Mouse (Mus musculus) kidney, postnatal 10 days (tissue): ENCODE data around the gene Pip5kl1.

ENCODE experiments used
- DNase-seq: peaks from one replicate; pipeline ENCODE4 v3.0.0; 2021; ENCODE audit warnings: mixed read lengths

Pip5kl1 gene

GRCm38 (mm10) chr2:32547964-32548739, 26.4 kb upstream of the Pip5kl1 start:
- DNase-seq: peak; percentile 66

DNA sequence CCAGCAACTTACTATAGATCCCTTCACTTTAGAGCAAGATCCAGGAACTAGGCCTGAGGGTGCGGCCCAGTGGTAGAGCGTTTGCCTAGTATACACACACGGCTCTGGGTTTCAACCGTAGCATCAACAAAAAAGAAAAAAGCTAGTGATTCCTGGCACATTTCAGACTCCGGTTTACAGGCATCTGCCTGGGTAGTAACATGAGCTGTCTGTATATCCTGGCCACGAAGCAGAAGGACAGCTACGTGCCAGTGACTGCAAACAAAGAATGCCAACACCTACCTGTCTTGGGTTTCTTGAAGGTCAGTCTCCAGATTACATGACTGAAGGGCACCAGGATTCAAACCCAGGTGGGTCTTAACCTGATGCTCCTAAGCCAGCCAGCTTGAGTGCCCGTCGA, 25.4 kb upstream of the Pip5kl1 start:
- no peak for DNase-seq

- peak; percentile 55 for DNase-seq
These were observed 24.8 kb upstream of the Pip5kl1 start for GRCm38 (mm10) chr2:32549764-32550163.

- no peak for DNase-seq
These were observed 23.4 kb upstream of the Pip5kl1 start for GRCm38 (mm10) chr2:32551236-32551635.

- no peak for DNase-seq
These were observed 20.9 kb upstream of the Pip5kl1 start for GRCm38 (mm10) chr2:32553592-32554148.

DNA sequence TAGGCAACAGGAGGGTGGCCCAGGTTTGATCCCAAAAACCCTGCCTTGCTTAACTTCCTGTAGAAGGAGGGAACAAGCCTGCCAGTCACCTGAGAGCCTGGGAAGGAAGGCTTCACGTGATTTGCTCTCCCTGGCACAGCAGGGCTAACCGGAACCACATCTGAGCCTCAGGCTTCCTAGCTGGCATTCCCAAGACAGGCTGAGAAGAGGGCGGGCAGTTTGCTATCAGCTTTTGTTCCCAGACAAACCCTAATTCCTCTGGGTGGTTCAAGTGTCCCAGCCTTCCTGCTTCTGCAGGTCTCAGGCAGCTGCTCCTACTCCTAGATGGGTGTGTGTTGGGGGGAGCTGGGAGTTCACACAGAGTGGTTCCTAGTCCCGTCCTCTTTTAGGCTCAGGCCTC, 19.1 kb upstream of the Pip5kl1 start:
- peak; percentile 36 for DNase-seq

- DNase-seq: no peak
These were observed 18.6 kb upstream of the Pip5kl1 start for GRCm38 (mm10) chr2:32556019-32556418.

GRCm38 (mm10) chr2:32559570-32559969, 15.0 kb upstream of the Pip5kl1 start:
- DNase-seq: no peak

DNA sequence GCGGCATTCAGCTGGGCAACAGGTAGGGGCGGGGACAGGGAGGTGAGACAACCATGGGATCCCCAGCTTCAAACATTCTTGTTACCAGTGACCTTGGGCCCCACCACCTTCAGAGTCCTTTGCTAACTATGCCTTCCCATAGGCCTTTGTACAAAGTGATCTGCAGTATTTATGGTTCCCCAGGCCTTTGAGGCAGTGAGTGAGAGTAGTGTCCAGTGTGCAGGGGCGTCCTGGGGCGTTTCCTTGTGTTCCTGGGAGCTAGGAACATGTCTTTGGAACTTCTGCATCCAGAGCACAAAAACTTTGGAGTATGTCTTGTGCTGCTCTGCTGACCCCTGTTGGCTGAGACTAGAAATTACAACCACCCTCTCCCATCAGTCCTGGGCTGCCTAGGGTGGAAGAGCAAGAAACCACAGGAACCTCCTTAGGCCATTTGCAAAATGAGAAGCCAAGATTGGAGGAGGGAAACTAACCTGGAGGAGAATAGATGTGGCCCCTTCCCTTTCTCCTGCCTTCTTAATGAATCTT, 8.0 kb upstream of the Pip5kl1 start:
- DNase-seq: peak; percentile 82

- peak; percentile 73 for DNase-seq
These were observed 6.4 kb upstream of the Pip5kl1 start for GRCm38 (mm10) chr2:32568149-32568548.

DNA sequence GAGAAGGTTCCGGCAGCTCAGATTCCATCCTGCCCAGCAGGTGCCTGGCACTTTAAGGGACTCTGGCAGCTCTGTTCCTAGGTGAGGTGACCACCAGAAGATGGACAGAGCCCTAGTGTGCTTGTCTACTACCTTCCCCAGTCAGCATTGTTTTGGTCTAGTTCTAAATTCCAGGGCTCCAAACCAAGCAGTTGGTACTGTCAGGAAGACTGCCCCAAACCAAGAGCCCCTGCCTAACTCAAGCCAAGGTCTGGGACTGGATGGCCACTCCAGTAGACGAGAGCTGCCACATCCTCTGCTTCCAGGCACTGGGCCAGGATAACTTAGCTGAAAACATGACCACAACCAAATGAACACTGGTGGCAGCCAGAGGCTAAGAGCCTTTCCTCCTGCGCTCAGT, 5.7 kb upstream of the Pip5kl1 start:
- DNase-seq: no peak

- peak; percentile 95 for DNase-seq
These were observed 3.7 kb upstream of the Pip5kl1 start, which contains the start of gene Dpm2 for GRCm38 (mm10) chr2:32570698-32571494. Dpm2 (plus strand) TSS chr2:32570858.

- DNase-seq: no peak
These were observed 2.4 kb upstream of the Pip5kl1 start for GRCm38 (mm10) chr2:32572196-32572595.

DNA sequence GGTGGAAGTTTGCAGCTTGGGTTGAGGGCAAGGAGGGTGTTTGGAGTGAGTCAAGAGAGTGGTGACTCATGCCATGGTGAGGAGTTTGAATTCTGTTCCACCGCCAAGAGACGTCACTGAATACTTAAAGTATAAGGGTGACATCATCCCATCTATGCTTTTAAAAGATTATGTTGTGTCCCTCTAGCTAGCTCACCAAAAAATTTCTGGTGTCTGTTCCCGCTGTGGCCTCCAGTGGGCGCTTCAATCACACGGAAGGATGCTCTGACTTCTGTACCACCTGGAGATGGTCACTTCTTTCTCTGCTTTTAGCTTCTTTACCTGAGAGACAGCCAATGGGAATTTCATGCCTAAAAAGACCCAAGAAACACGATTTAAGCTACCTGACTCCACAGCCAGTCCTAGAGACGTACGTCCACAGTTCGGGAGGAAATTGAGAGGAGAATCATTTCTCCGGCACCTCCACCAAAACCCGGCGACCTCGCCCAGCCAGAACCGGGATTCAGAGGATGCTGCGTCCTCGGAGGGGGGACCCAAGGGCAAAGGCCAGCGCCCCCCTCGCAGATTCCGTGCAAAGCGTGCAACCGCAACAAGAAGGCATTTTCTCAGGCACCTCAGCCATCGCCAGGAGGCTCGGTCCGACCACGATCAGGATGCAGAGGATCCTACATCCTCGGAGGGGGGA, 446 bp downstream of the Pip5kl1 start:
- peak; percentile 68 for DNase-seq

- DNase-seq: peak; percentile 46
These were observed 1.1 kb downstream of the Pip5kl1 start, which contains the start of gene 9430097D07Rik for GRCm38 (mm10) chr2:32575586-32576160. 9430097D07Rik (minus strand) TSS chr2:32575684.

GRCm38 (mm10) chr2:32576532-32576931, 1.9 kb downstream of the Pip5kl1 start:
- DNase-seq: no peak

- peak; percentile 64 for DNase-seq
These were observed 3.8 kb downstream of the Pip5kl1 start for GRCm38 (mm10) chr2:32578146-32579046.

DNA sequence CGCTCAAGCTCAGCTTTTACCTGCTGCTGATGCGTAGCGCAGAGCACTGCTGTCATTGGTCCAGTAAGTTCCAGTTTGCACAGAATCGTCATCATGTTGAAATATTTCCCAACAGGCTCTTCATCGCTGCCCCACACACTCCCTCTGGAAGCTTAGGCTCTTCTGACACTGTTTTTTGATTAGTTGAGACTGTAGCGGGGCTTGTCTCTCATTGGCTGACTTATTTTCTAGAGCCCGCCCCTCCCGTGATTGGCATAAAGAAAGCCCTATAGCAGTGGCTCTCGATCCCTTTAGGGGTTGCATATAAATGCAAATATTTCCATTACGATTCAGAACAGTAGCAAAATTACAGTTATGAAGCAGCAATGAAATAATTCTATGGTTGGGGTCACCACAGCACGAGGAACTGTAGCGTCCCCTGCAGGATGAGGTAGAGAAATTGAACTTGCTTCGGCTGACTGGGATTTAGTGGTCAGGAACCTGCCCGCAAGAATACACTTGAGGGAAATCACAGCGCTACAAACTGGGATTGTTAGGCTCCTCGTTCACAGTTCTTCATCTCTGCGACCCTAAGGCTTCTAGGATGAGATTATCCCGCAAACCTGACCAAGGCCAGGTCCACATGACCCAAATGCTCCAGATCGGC, 7.0 kb downstream of the Pip5kl1 start:
- DNase-seq: peak; percentile 56

GRCm38 (mm10) chr2:32582830-32583799, 8.5 kb downstream of the Pip5kl1 start:
- peak; percentile 87 for DNase-seq
